Mouse (Mus musculus): ENCODE measurements around the gene Tlcd1. TPM values are rescaled to one million over a fixed set of nuclear protein-coding genes. Genes with fewer than 3 reads are reported as not detected.

The Tlcd1 gene
- polyA plus RNA-seq, 1 experiment from 2014 or later, result 50.3 TPM

- Histone ChIP-seq H3K9ac (peak overlapping the region; percentile 65), H3K36me3 (peaks cover 4% of the 10 kb centered on the region; the same call in 1 of the 2 replicates), H3K4me2 (peak overlapping the region; percentile 61), H3K9me3 (replicated peaks) (no peaks in the 10 kb centered on the region), H3K4me3 (replicated peaks) (peak overlapping the region; percentile 58), H3K27me3 (peaks cover 72% of the 10 kb centered on the region), H3K4me1 (replicated peaks) (peaks cover 24% of the 10 kb centered on the region), H3K27ac (peak overlapping the region; percentile 69)
- WGBS (ENCODE audit: insufficient replicate concordance), result 3% methylated on average over 42 of the region's 42 CpGs
- ATAC-seq (ENCODE audit: low read depth) (peak; percentile 57), DNase-seq (no peak)
Measured at GRCm38 (mm10) chr11:78189234-78190040, 12.9 kb downstream of the Tlcd1 start.

- Histone ChIP-seq H3K4me2 (peak overlapping the region; percentile 61; the same call in 1 of the 2 replicates), H3K27me3 (peaks cover 72% of the 10 kb centered on the region), H3K4me1 (replicated peaks) (peaks cover 29% of the 10 kb centered on the region), H3K9me3 (replicated peaks) (no peaks in the 10 kb centered on the region), H3K9ac (no peak overlapping the region), H3K27ac (no peak overlapping the region), H3K36me3 (peaks cover 4% of the 10 kb centered on the region; the same call in 1 of the 2 replicates), H3K4me3 (replicated peaks) (0 out of 2 replicates have a peak overlapping the region, but pooled peaks have one; percentile 58)
- no peak for ATAC-seq (ENCODE audit: low read depth)
- 57% methylated on average over 6 of the region's 6 CpGs for WGBS (ENCODE audit: insufficient replicate concordance)
- no peak for DNase-seq
Measured at GRCm38 (mm10) chr11:78190041-78190440, 13.5 kb downstream of the Tlcd1 start.

- Histone ChIP-seq H3K27me3 (peaks cover 47% of the 10 kb centered on the region), H3K4me1 (replicated peaks) (peaks cover 37% of the 10 kb centered on the region), H3K9me3 (replicated peaks) (no peaks in the 10 kb centered on the region), H3K4me3 (replicated peaks) (peak within 1 kb of the TSS; percentile 62), H3K4me2 (peak within 1 kb of the TSS; percentile 84), H3K9ac (no peak within 1 kb of the TSS), H3K36me3 (peaks cover 4% of the 10 kb centered on the region; the same call in 1 of the 2 replicates), H3K27ac (no peak within 1 kb of the TSS)
- 55% methylated on average over 1 of the region's 1 CpGs for WGBS (ENCODE audit: insufficient replicate concordance)
- no peak for ATAC-seq (ENCODE audit: low read depth)
- no peak for DNase-seq
Measured at GRCm38 (mm10) chr11:78193113-78193512, 16.6 kb downstream of the Tlcd1 start, which contains the start of gene Proca1. TSS of gene Proca1 (plus strand) at chr11:78193392.

GRCm38 (mm10) chr11:78194411-78195100, 18.0 kb downstream of the Tlcd1 start:
- H3K27ac ChIP-seq, result no peak overlapping the region
- H3K36me3 ChIP-seq, result peaks cover 4% of the 10 kb centered on the region; the same call in 1 of the 2 replicates
- DNase-seq (peak; percentile 81), ATAC-seq (ENCODE audit: low read depth) (peak; percentile 82)
- peak overlapping the region; percentile 64 for H3K9ac ChIP-seq
- 2% methylated on average over 30 of the region's 30 CpGs for WGBS (ENCODE audit: insufficient replicate concordance)
- peak overlapping the region; percentile 84 for H3K4me2 ChIP-seq
- H3K27me3 ChIP-seq, result peaks cover 33% of the 10 kb centered on the region
- peak overlapping the region; percentile 62 for H3K4me3 ChIP-seq (replicated peaks)
- peaks cover 24% of the 10 kb centered on the region for H3K4me1 ChIP-seq (replicated peaks)
- H3K9me3 ChIP-seq (replicated peaks), result no peaks in the 10 kb centered on the region

- H3K9ac ChIP-seq, result peak overlapping the region; percentile 64
Measured at GRCm38 (mm10) chr11:78195101-78195863, 18.8 kb downstream of the Tlcd1 start.

GRCm38 (mm10) chr11:78202372-78202771, 25.9 kb downstream of the Tlcd1 start:
- Histone ChIP-seq H3K4me1 (replicated peaks) (peaks cover 5% of the 10 kb centered on the region; the same call in 1 of the 2 replicates), H3K9me3 (replicated peaks) (no peaks in the 10 kb centered on the region), H3K4me2 (peak overlapping the region; percentile 5; the same call in 1 of the 2 replicates), H3K27ac (no peak overlapping the region), H3K36me3 (peaks cover 32% of the 10 kb centered on the region), H3K9ac (no peak overlapping the region), H3K4me3 (replicated peaks) (no peak overlapping the region), H3K27me3 (no peaks in the 10 kb centered on the region)
- WGBS (ENCODE audit: insufficient replicate concordance), result 80% methylated on average over 3 of the region's 3 CpGs
- DNase-seq (no peak), ATAC-seq (ENCODE audit: low read depth) (no peak)

More at GRCm38 (mm10) chr11:78195101-78195863, 18.8 kb downstream of the Tlcd1 start:
- ATAC-seq (ENCODE audit: low read depth), result no peak
- Histone ChIP-seq H3K27ac (no peak overlapping the region), H3K36me3 (peaks cover 4% of the 10 kb centered on the region; the same call in 1 of the 2 replicates), H3K4me3 (replicated peaks) (peak overlapping the region; percentile 62), H3K27me3 (peaks cover 26% of the 10 kb centered on the region), H3K4me1 (replicated peaks) (peaks cover 20% of the 10 kb centered on the region), H3K4me2 (peak overlapping the region; percentile 84), H3K9me3 (replicated peaks) (no peaks in the 10 kb centered on the region)
- 66% methylated on average over 23 of the region's 23 CpGs for WGBS (ENCODE audit: insufficient replicate concordance)
- no peak for DNase-seq

GRCm38 (mm10) chr11:78204287-78204686, 27.8 kb downstream of the Tlcd1 start:
- no peak for ATAC-seq (ENCODE audit: low read depth)
- Histone ChIP-seq H3K27me3 (no peaks in the 10 kb centered on the region), H3K4me1 (replicated peaks) (peaks cover 5% of the 10 kb centered on the region; the same call in 1 of the 2 replicates), H3K9ac (no peak overlapping the region), H3K27ac (no peak overlapping the region), H3K4me2 (no peak overlapping the region), H3K9me3 (replicated peaks) (no peaks in the 10 kb centered on the region), H3K4me3 (replicated peaks) (no peak overlapping the region), H3K36me3 (peaks cover 52% of the 10 kb centered on the region)
- no peak for DNase-seq
- 83% methylated on average over 6 of the region's 6 CpGs for WGBS (ENCODE audit: insufficient replicate concordance)

- DNase-seq (no peak), ATAC-seq (ENCODE audit: low read depth) (no peak)
- H3K4me1 ChIP-seq (replicated peaks), result peaks cover 5% of the 10 kb centered on the region; the same call in 1 of the 2 replicates
- no peak overlapping the region for H3K4me3 ChIP-seq (replicated peaks)
- H3K9ac ChIP-seq, result no peak overlapping the region
- H3K36me3 ChIP-seq, result peaks cover 64% of the 10 kb centered on the region
- H3K4me2 ChIP-seq, result no peak overlapping the region
- no peak overlapping the region for H3K27ac ChIP-seq
- WGBS (ENCODE audit: insufficient replicate concordance), result 82% methylated on average over 13 of the region's 13 CpGs
- H3K9me3 ChIP-seq (replicated peaks), result no peaks in the 10 kb centered on the region
- H3K27me3 ChIP-seq, result no peaks in the 10 kb centered on the region
Measured at GRCm38 (mm10) chr11:78205361-78206206, 29.1 kb downstream of the Tlcd1 start.

GRCm38 (mm10) chr11:78207190-78207589, 30.7 kb downstream of the Tlcd1 start:
- no peak overlapping the region for H3K4me3 ChIP-seq (replicated peaks)
- H3K27me3 ChIP-seq, result no peaks in the 10 kb centered on the region
- H3K27ac ChIP-seq, result no peak overlapping the region
- H3K9ac ChIP-seq, result no peak overlapping the region
- no peaks in the 10 kb centered on the region for H3K9me3 ChIP-seq (replicated peaks)
- H3K4me1 ChIP-seq (replicated peaks), result peaks cover 5% of the 10 kb centered on the region; the same call in 1 of the 2 replicates
- peaks cover 81% of the 10 kb centered on the region for H3K36me3 ChIP-seq
- DNase-seq, result no peak
- ATAC-seq (ENCODE audit: low read depth), result no peak
- WGBS (ENCODE audit: insufficient replicate concordance), result 86% methylated on average over 7 of the region's 7 CpGs
- H3K4me2 ChIP-seq, result no peak overlapping the region

GRCm38 (mm10) chr11:78209886-78210285, 33.4 kb downstream of the Tlcd1 start:
- no peak overlapping the region for H3K4me3 ChIP-seq (replicated peaks)
- H3K27ac ChIP-seq, result no peak overlapping the region
- ATAC-seq (ENCODE audit: low read depth) (no peak), DNase-seq (no peak)
- no peak overlapping the region for H3K4me2 ChIP-seq
- H3K9ac ChIP-seq, result no peak overlapping the region
- H3K36me3 ChIP-seq, result peaks cover 98% of the 10 kb centered on the region
- no peaks in the 10 kb centered on the region for H3K4me1 ChIP-seq (replicated peaks)
- whole genome bisulfite sequencing (ENCODE audit: insufficient replicate concordance), result 79% methylated on average over 6 of the region's 6 CpGs
- H3K27me3 ChIP-seq, result no peaks in the 10 kb centered on the region
- no peaks in the 10 kb centered on the region for H3K9me3 ChIP-seq (replicated peaks)
